Mouse (Mus musculus) CH12.LX (cell line): Measurements from ENCODE around the gene Cnnm3.

Source experiments
- CTCF ChIP-seq, 2 experiments: IDR thresholded peaks in 1 of 2; conservative IDR thresholded peaks in 1 of 2; 2 replicates each; pipeline ENCODE4 v1.5.1; 2011 to 2012; ENCODE audit warnings: low read depth in 2 of 2, low read length in 2 of 2, improper control_type of control experiment in 1 of 2, inconsistent platforms in 1 of 2, mild to moderate bottlenecking in 1 of 2, moderate library complexity in 1 of 2
- EP300 ChIP-seq: IDR thresholded peaks from 2 replicates; pipeline ENCODE4 v1.6.1; 2011; ENCODE audit warnings: low read length, improper control_type of control experiment
- GABPA ChIP-seq: IDR thresholded peaks from 2 replicates; pipeline ENCODE4 v1.6.1; 2012; ENCODE audit warnings: low read depth, low read length, improper control_type of control experiment, inconsistent platforms; ENCODE audit not compliant: insufficient replicate concordance
- HCFC1 ChIP-seq: IDR thresholded peaks from 2 replicates; pipeline ENCODE4 v1.6.1; 2012; ENCODE audit warnings: low read depth, mild to moderate bottlenecking, inconsistent platforms, low read length, improper control_type of control experiment
- KAT2A ChIP-seq: IDR thresholded peaks from 2 replicates; pipeline ENCODE4 v1.6.1; 2012; ENCODE audit warnings: low read length, improper control_type of control experiment, inconsistent platforms; ENCODE audit not compliant: insufficient replicate concordance
- MAX ChIP-seq: IDR thresholded peaks from 2 replicates; pipeline ENCODE4 v1.6.1; 2011; ENCODE audit warnings: low read length, improper control_type of control experiment
- MXI1 ChIP-seq: IDR thresholded peaks from 2 replicates; pipeline ENCODE4 v1.6.1; 2011; ENCODE audit warnings: mild to moderate bottlenecking, low read depth, low read length, improper control_type of control experiment
- POLR2A ChIP-seq: IDR thresholded peaks from 2 replicates; pipeline ENCODE4 v1.6.1; 2011; ENCODE audit warnings: low read depth, mild to moderate bottlenecking, improper control_type of control experiment, low read length
- SMC3 ChIP-seq: IDR thresholded peaks from 2 replicates; pipeline ENCODE4 v1.6.1; 2011; ENCODE audit warnings: low read depth, low read length, improper control_type of control experiment
- TCF12 ChIP-seq: IDR thresholded peaks from 2 replicates; pipeline ENCODE4 v1.6.1; 2014; ENCODE audit warnings: low read depth, mild to moderate bottlenecking, inconsistent platforms, low read length, improper control_type of control experiment
- UBTF ChIP-seq: IDR thresholded peaks from 2 replicates; pipeline ENCODE4 v1.6.1; 2012; ENCODE audit warnings: low read depth, mild to moderate bottlenecking, inconsistent platforms, low read length, improper control_type of control experiment, moderate library complexity
- USF1 ChIP-seq: IDR thresholded peaks from 2 replicates; pipeline ENCODE4 v1.6.1; 2014; ENCODE audit warnings: low read depth, mild to moderate bottlenecking, inconsistent platforms, low read length, improper control_type of control experiment
- ZC3H11A ChIP-seq: IDR thresholded peaks from 2 replicates; pipeline ENCODE4 v1.6.1; 2012; ENCODE audit warnings: low read depth, mild to moderate bottlenecking, inconsistent platforms, low read length, improper control_type of control experiment
- ZNF384 ChIP-seq: IDR thresholded peaks from 2 replicates; pipeline ENCODE4 v1.6.1; 2012; ENCODE audit warnings: low read depth, low read length, improper control_type of control experiment, inconsistent platforms

GRCm38 (mm10) chr1:36524058-36524457, 12.4 kb downstream of the Cnnm3 start:
- TF ChIP-seq HCFC1 = no peak
- no peak for TF ChIP-seq CTCF (conservative IDR thresholded peaks at IDR 0.05 in 1 of 2, IDR thresholded peaks at IDR 0.05 in 1 of 2; ENCODE audit: low read depth in 2 of 2, low read length in 2 of 2)
- TF ChIP-seq MXI1 = no peak
- no peak for TF ChIP-seq SMC3
- no peak for TF ChIP-seq POLR2A
- no peak for TF ChIP-seq TCF12
- no peak for TF ChIP-seq MAX
- TF ChIP-seq EP300 = no peak
- no peak for TF ChIP-seq GABPA
- TF ChIP-seq ZNF384 = no peak
- TF ChIP-seq UBTF = no peak
- no peak for TF ChIP-seq ZC3H11A
- no peak for TF ChIP-seq USF1
- no peak for TF ChIP-seq KAT2A
